Mouse (Mus musculus) frontal cortex, postnatal 14 days (tissue): ENCODE data around the gene Scn10a.

Experiments
- DNase-seq, 2 experiments: peaks; one replicate each; pipeline ENCODE4 v3.0.0; 2022; ENCODE audit warnings: low spot score in 2 of 2

Scn10a gene

DNA sequence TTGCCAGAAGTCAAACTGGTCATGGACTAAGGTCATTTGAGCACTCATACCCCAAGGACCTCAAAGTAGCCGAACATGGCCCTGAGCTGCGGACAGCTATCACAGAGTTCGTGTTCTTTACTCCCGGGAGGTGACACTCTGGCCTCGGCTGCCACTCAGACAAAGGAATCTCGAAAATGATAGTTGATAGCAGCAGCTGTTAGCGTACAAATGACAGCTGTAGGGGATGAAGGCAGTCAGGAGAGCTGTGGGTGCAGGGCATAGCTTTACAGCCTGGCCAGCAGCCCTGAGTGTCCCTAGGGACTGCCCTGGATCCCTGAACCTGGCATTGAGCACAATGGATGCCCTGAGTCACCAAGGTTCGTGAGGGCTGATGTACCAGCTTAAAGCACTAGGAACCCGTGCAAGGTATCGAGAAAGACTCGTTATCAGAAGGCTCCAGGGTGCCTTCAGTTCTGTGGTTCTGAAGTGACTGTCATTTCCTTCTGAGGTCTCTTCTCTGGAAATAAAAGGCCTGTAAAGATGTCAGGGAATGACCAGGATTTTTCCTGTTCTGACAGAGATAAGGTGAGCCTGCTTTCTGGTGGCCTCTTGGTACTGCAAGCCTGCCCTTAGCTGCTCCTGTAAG is 84.8 kb downstream of the Scn10a start:
- no peak for DNase-seq

DNA sequence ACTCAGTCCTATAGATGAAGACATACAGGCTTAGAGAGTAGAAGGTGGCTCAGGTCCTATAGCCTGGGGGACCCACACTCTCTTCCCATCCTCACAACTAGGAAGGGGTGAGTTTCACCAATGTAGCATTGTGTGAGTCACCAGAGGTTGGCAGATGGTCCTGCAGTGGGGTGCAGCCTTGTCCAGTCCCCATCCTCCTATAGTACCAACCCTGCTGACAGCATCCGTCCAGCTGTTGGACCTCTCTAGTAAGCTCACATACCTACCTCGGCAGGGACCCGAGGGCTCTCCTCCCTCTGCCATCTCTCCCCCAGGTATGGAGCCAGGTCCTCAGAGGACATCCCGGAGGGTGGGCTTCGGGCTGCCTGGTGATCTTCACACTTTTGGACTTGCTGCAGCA is 85.6 kb downstream of the Scn10a start:
- no peak for DNase-seq

GRCm38 (mm10) chr9:119632801-119633200 is 86.3 kb downstream of the Scn10a start:
- no peak for DNase-seq

- DNase-seq = no peak
Measured at GRCm38 (mm10) chr9:119631899-119632533, 87.1 kb downstream of the Scn10a start.

- no peak for DNase-seq
Measured at GRCm38 (mm10) chr9:119631393-119631898, 87.7 kb downstream of the Scn10a start.

DNA sequence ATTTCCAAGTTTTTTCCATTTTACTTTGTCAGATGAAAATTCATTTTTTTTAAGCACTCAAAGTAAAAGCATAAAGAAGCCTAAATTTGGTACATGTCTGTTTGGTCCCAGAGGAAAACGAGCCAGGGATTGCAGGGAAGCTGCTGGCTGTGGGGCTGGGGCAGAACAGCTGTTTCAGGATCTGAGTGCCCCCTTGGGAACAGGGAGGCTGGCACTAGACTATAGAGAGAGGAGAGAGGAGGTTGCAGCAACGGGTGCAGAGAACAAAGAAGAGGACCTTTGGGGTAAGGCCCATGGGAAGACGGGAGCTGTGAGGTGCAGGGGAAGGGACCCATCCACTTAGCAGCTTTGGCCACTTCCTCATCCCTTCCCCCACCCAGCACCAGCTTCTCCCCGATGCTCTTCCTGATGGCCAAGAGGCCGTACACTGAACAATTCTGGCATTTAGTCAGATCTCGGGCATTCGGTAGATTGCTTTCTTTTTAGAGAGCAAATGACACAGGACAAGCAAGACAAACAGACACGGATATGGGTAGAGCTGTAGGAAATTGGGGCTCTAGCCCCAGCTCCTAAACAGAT is 90.3 kb downstream of the Scn10a start:
- no peak for DNase-seq

DNA sequence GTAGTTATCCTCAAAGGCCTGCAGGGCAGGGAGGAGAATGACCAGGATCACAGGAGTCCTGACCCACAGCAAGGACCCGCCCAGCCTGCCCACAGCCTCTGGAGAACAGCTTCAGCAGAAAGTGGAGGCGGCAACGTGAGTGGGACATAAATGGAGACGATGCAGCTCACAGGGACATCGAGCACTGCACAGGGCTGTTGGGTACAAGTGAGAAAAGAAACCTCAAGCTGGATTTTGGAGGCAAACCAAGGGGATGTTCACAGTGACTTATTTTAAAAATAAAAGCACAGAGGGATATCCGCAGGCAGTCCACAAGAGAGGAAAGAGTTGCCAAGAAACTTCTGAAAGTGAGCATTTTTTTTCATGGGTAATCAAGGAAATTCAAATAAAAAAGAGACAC is 91.9 kb downstream of the Scn10a start:
- DNase-seq = no peak

DNA sequence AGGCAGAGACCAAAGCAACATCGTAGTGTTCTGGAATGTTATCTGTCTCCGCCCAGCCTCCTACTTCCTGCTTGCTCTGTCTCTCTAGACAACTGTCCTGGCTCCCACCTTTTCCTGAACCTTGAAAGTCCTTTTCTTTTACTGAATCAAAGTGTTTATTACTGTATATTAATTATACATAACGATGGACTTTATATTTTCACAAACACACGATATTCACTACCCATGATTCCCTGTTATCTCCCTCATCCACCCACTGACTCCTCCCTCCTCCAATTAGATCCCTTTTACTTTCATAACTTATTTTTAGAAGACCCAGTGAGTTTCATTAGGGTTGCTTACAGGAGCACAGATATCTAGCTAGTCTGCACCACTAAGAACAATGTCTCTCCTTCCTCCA is 95.0 kb downstream of the Scn10a start:
- DNase-seq = no peak

- no peak for DNase-seq
Measured at GRCm38 (mm10) chr9:119614798-119615197, 104.3 kb downstream of the Scn10a start.

DNA sequence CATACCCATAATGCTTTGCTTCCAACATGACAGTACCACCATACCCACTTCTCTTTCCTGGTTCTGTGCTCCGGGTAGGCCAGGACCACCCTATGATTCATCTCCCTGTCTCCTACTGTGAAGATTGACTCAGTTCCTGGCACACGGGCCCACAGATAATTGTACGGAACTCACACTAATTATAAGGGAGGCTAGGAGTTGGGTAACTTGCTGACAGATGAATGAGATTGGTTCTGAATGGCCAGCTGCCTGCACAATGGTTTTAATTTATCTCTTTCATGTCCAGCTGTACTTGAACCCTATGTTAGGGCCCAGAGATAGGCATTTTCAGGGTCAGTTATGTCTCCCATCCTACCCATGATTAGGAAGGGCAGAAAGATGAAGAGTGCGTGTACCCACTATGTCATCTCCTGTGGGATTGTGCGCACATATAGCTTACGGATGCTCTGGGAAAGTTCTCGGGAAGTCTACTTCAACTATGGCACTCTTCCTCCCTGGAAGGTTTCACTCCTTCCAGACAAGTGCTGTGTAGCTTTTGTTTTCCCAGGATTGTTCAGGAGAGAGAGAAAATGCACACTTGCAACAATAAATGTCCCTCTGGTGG is 108.5 kb downstream of the Scn10a start:
- no peak for DNase-seq

- no peak for DNase-seq
Measured at GRCm38 (mm10) chr9:119606906-119607305, 112.2 kb downstream of the Scn10a start.

- DNase-seq = no peak
Measured at GRCm38 (mm10) chr9:119604607-119605006, 114.5 kb downstream of the Scn10a start.

- DNase-seq = no peak
Measured at GRCm38 (mm10) chr9:119598501-119598900, 120.6 kb downstream of the Scn10a start.

DNA sequence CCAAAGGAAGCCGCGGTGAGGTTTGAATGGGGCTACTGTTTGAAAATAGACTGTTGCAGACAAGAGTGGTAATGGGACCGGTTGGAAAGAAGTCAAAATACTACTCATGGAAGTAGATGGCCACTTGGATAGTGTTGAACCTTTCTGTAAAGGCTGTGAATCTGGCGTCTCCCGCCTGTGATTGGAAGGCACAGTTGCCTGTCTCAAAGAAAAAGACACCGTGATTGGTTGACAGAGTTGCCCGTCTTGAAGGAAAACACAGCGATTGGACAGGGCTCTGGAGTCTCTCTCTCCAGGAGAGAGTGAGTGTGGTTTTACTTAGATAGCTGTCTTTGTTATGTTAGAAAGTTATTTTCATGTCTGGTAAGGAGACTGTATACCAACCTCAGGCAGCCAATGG is 121.8 kb downstream of the Scn10a start:
- DNase-seq = no peak

- DNase-seq = no peak
Measured at GRCm38 (mm10) chr9:119589592-119589991, 129.5 kb downstream of the Scn10a start.

- no peak for DNase-seq
Measured at GRCm38 (mm10) chr9:119588763-119589449, 130.2 kb downstream of the Scn10a start.

DNA sequence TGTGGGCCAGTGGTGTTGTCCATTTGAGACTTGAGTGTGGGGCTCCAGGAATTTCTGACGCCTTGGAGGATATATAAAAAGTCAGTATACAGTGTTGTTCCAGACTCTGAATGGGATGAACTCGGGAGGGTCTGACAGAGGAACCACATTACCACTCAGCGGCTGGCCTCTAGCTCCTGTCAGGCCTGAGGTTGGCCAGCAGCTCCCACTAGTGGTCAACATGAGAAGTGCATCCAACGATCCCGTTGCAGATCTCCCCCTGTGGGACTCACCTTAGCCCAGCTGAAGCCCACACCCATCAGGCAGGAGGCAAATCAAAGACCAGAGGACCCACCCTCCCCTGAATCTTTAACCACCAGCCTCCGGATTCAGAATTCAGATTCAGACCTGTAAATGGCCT is 138.5 kb downstream of the Scn10a start:
- peak in 1 of 2 experiments; percentile 75 for DNase-seq

- DNase-seq = no peak
Measured at GRCm38 (mm10) chr9:119580187-119580586, 138.9 kb downstream of the Scn10a start.

GRCm38 (mm10) chr9:119578636-119579438 is 140.3 kb downstream of the Scn10a start, which contains the start of gene Scn5a:
Scn5a (minus strand) TSS chr9:119579016.
- DNase-seq = no peak

GRCm38 (mm10) chr9:119578311-119578635 is 140.8 kb downstream of the Scn10a start:
- no peak for DNase-seq

GRCm38 (mm10) chr9:119576977-119577376 is 142.1 kb downstream of the Scn10a start:
- no peak for DNase-seq
